Mouse (Mus musculus) granulocyte monocyte progenitor cell, adult 5-6 weeks (primary cell): Measurements from ENCODE around the gene Cygb. TPM values are rescaled to one million over a fixed set of nuclear protein-coding genes. Genes with fewer than 3 reads are reported as not detected.
"Not testable (repeated sequence)": the region's sequence is repeated elsewhere in the genome, so short reads cannot be mapped to it uniquely, and the experiment has no call there.

Experiments used
- ATAC-seq: replicated peaks from 2 replicates; pipeline ENCODE4 v1.8.0; 2016; ENCODE audit warnings: mild to moderate bottlenecking, moderate TSS enrichment, inconsistent platforms; ENCODE audit not compliant: poor library complexity, severe bottlenecking
- total RNA-seq, 2 experiments: library from RNA; stranded (forward) in 1 of 2; stranded (reverse) in 1 of 2; fragments of 200-712, 200-1000 nt in 1 of 2; fragments of >200 nt in 1 of 2; fragmentation: Nextera tagmentation in 1 of 2; gene quantifications; 2 replicates each; pipeline ENCODE4 v1.2.3; 2014 to 2017

Gene Cygb
- total RNA-seq, 2 experiments from 2014 or later = not detected

DNA sequence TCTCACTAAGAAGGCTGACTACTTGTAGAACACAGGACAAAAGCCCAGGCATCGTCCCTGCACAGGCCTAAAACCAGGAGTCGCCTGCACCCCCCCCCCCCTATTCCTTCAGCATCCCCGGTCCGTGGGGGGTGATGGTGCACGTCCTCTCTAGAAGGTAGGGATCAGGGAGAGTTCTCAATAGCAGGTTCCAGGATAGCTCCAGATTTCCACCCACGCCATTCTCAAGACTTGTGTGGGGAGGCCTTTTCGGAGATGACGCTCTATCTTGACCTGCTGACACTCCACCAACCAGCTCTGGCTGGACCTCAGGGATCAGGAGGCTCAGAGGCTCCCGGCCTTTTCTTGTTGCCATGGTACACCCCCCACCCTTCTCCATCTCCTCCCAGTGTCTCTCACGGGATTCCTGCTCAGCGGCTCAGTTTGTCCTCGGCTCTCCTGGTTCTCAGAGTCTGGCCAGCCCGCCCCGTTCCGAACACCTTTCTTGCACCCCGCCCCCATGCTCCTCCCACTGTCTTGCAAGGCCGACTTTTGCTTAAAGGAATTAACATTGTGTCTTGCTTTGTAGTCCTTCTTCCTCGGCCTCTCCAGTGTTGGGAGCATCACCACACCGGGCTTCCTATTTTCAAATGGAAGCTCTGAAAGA lies 10.4 kb downstream of the Cygb start:
- no peak for ATAC-seq

GRCm38 (mm10) chr11:116642681-116643578 lies 11.2 kb downstream of the Cygb start:
- peak; percentile 92 for ATAC-seq

DNA sequence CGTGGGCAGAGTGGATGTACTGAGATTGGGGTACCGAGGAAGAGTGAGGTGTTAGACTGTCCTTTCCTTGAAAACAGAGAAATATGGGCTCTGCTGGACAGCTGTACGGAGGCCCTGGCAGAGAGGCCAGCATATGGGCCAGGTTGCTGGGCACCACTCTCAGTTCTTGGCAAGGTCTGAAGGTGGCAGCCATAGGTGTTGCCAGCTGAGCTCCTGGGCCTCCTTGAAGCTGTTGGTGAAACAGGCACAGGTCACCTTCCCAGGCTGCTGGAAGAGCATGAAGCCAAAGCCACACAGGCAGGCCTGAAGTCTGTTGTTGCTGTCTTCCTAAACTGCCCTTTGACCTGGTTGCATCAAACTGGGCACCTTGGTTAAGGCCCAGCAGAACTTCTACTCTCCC lies 12.4 kb downstream of the Cygb start:
- no peak for ATAC-seq

- ATAC-seq = no peak
Observed at GRCm38 (mm10) chr11:116641168-116641567, 12.9 kb downstream of the Cygb start.

GRCm38 (mm10) chr11:116636607-116637006 lies 17.5 kb downstream of the Cygb start:
- ATAC-seq = not testable (repeated sequence)

DNA sequence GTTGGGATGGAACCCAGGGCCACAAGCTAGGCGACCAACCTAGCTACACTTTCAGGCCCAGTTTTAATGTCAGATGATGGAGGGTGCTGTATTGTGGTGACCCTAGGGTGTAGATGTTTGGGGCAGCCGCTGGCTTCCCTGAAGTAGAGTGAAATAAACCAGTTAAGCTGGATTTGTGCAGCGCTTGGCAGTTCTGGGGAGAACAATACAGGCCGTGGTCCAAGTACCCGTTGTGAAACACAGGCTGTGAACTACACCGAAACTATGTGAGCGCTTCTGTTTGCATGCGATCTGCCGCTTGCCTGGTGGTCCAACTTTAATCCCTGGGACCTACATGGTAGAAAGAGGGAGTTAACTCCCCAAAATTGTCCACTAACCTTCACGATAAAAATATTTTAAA lies 21.2 kb downstream of the Cygb start:
- ATAC-seq = no peak

DNA sequence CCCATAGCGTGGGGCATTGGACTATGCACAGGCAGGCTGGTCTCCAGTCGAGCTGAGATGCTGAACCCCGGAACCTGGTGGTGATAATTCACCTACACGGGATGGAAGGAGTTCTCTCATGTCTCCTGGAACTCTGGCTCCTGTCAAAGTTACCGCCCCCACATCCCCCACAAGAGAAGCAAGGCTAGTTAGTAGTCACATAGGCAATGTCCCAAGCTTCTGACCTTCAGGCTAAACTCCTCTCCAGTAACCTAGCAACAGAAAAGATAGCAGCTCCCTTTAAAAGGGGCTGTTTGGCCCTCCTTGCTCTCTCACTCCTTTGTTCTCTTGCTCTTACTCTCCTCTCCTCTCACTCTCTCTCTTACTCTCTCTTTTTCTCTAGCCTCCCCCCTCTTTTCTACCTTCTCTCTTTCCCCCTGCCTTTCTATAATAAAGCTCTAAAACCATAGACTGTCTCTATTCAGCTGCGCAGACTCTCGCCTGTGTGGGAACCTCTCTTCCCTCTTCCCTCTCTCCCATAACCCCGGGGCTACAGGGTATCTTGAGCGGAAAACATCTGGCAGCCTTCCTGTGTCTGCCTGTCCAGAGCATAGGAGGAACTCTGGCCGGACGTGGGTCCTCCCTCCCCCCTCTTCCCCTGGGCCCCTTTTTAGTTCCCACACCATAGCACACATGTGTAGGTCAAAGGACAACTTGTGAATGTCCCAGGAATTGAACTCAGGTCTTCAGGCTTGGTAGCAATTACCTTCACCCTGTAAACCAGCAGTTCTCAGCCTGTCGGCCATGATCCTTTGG lies 23.7 kb downstream of the Cygb start:
- ATAC-seq = no peak

DNA sequence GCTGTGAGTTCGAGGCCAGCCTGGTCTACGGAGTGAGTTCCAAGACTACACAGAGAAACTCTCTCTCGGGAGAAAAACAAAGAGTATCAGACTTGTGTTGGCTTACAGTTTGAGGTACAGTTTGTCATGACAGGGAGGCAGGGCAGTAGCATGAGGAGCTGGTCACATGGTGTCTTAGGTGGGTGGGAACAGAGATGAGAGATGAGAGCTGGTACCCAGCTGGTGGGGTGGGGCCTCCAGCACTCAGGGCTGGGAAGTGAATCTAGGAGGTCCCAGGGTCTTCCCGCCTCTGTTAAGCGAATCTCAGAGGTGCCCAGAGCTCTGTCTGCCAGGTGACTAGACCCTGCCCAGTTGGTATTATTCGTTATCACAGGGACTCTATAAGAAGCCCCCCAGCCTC lies 24.6 kb downstream of the Cygb start:
- no peak for ATAC-seq

DNA sequence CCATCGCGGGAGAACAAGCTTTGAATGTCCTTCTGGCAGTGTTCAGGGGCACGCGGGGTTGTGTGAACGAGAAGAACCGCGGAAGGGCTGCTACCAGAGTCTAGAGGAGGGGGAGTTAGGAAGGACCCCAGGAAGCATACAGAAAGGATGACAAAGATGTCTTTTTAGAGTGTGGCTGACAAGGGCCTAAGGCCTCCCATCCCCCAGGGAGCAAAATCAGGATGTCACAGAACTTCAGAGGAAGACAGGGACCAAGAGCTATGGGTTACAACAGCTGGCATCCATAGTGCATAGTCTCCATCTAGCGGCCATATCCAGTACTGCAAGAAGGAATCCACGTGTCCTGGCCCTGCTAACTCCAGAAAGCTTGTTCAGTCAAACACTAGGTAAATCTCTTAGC lies 25.4 kb downstream of the Cygb start:
- peak; percentile 49 for ATAC-seq

GRCm38 (mm10) chr11:116627072-116628020 lies 26.8 kb downstream of the Cygb start:
- ATAC-seq = no peak

GRCm38 (mm10) chr11:116626299-116627071 lies 27.6 kb downstream of the Cygb start, which contains the start of gene Rhbdf2:
TSS of gene Rhbdf2 (minus strand) at chr11:116627019.
- ATAC-seq = no peak

DNA sequence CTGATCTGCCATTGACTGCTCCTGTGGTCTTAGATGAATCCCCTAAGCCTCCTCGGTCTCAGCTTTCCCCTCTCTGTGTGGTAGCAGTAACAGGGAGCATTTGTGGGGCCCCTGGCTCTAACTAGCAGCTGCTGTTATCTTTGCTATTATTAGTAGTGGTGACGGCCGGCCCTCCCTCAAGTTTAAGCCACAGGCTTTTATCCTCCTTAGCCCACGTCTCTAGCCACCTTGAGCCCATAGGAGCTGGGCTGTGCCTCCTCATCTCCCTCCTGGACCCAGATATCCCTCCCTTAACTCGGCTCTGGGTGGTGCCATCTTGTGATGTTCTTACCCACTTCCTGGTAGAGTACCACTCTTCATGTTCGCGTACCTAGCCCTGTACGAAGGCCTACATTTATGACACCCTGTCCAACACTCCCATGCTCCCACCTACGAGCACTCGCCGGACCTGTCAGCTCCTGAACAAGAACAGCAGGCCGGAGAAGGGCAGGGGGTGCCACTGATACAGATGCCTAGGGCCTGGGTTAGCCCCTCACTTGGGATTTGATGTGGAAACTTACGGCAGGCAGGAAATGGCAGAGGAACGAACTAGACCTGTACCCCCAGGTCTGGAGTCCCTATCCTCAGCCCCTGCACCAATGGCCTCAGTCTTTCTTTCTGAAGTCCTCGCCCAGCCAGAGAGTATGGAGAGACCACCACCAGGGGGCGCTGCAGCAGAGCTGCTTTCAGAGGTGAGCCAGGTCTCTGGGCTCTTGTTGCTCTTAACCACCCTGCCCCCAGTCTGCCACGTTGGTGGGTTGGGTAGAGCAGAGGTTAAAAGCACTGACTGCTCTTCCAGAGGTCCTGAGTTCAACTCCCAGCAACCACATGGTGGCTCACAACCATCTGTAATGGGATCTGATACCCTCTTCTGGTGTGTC lies 28.8 kb downstream of the Cygb start:
- ATAC-seq = no peak

DNA sequence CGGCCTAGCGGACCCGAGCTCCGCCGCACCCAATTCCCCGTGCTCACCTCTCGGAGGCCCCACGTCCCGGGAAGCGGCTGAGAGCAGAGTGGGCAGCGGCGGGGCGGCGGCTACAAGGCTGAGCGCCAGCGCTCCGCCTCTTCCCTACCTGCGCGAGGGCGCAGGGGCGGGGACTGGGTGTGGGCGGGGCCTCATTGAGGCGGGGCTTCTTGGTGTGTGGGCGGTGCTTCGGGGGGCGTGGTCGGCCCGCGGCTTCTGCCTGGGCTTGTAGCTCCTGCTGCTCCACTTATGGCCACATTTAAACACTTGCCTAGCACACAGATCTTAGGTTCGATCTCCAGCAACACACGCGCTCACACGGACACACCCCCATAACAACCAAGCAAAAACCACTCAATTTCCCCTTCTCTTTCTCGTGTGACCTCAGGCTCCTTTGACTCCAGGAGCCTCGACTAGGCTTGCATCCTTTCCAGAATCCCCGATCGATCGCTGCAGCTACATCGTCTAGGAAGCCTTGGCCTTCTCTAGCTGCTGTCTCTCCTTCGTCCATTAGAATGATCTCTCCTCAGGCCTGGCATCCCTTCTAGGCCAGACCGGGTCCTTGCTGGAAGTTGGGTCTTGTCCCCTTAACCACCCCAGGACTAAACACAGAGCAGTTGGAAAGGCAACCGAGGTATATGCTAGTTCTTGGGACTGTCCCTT lies 29.8 kb downstream of the Cygb start:
- peak; percentile 76 for ATAC-seq

- peak; percentile 25 for ATAC-seq
Observed at GRCm38 (mm10) chr11:116623281-116624124, 30.6 kb downstream of the Cygb start.

- no peak for ATAC-seq
Observed at GRCm38 (mm10) chr11:116621258-116621704, 32.8 kb downstream of the Cygb start.

DNA sequence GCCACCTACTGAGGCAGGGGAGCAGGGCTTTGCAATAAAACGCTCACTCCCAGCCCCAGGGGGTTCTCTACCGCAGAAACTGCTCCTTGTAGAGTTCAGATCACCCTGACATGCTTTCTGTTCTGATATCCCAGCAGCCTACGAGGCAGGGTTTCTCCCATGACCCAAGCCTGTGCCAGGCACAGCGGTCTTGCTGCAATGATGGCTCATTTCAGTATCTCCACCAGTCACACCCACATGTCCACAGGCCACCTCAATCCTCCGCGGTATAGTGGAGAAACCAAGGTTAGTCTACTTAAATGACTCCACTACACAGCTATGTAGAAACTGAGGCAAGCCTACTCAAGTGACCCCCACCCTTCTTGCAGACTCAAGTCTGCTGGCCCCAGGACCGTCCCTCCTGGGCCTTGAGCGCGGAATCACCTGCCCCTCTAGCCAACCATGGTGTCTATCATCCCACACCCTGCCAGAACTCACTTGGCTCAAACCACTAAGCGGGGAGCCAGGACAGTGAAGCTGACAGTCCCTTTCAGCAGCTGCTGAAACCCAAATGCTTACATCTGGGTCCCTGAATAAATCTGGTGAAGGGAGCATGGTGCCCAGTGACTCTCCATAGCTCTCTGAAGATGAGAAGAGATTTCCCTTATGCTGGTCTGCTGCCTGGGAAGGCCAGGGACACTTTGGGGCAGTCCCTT lies 33.4 kb downstream of the Cygb start:
- ATAC-seq = no peak
